Mouse (Mus musculus) lung, embryonic 14.5 days (tissue): ENCODE data around the gene Bag6. TPM values are rescaled to one million over a fixed set of nuclear protein-coding genes. Genes with fewer than 3 reads are reported as not detected.

Experiments
- ATAC-seq: fragments of 200-750 bp; cut with Nextera tagmentation; 2 replicates; pipeline ENCODE4 v1.8.0; 2017; ENCODE audit warnings: mild to moderate bottlenecking, moderate TSS enrichment, moderate library complexity; ENCODE audit not compliant: insufficient read depth
- DNase-seq: peaks from one replicate; pipeline ENCODE4 v3.0.0-alpha.2; 2015
- H3K27ac ChIP-seq: fragments of 300-500 bp; sonication (generic); 2 replicates; pipeline ENCODE4 v1.5.1; 2014; ENCODE audit warnings: low read depth, mild to moderate bottlenecking, moderate library complexity
- H3K27me3 ChIP-seq: fragments of 300-500 bp; sonication (generic); 2 replicates; pipeline ENCODE4 v1.6.1; 2014; ENCODE audit warnings: low read length, control low read depth; ENCODE audit not compliant: insufficient read depth
- H3K36me3 ChIP-seq: fragments of 300-500 bp; sonication (generic); 2 replicates; pipeline ENCODE4 v1.6.1; 2014; ENCODE audit warnings: control low read depth; ENCODE audit not compliant: insufficient read depth
- H3K4me1 ChIP-seq: fragments of 300-500 bp; sonication (generic); 2 replicates; pipeline ENCODE4 v1.6.1; 2014; ENCODE audit warnings: antibody characterized with exemption, control low read depth; ENCODE audit not compliant: insufficient read depth
- H3K4me2 ChIP-seq: fragments of 300-500 bp; sonication (generic); 2 replicates; pipeline ENCODE4 v1.6.1; 2014; ENCODE audit warnings: mild to moderate bottlenecking
- H3K4me3 ChIP-seq: fragments of 300-500 bp; sonication (generic); 2 replicates; pipeline ENCODE4 v1.5.1; 2014; ENCODE audit warnings: low read depth, low read length
- H3K9ac ChIP-seq: fragments of 300-500 bp; sonication (generic); 2 replicates; pipeline ENCODE4 v1.6.1; 2014
- H3K9me3 ChIP-seq: fragments of 300-500 bp; sonication (generic); 2 replicates; pipeline ENCODE4 v1.6.1; 2016; ENCODE audit warnings: low read depth, low read length, control low read depth
- CTCF ChIP-seq: IDR thresholded peaks from 2 replicates; pipeline ENCODE4 v1.5.1; 2016; ENCODE audit warnings: antibody characterized with exemption, low read depth
- WGBS: fragments of 180-500 bp; shearing (Covaris S2); extraction: QIAGEN DNeasy Blood & Tissue Kit; methylation state at CpG from one replicate; pipeline ENCODE4 v1.1.7; 2014; 5-methylcytosine and 5-hydroxymethylcytosine counted together
- polyA plus RNA-seq: library from polyadenylated mRNA; unstranded; fragments of >200 nt; fragmentation: Nextera tagmentation; extraction: Ambion mirVana; gene quantifications from 2 replicates; pipeline ENCODE4 v1.2.1, GENCODE M21; 2014

Bag6 gene
- polyA plus RNA-seq = 65.9 and 69.1 TPM in 2 replicates

DNA sequence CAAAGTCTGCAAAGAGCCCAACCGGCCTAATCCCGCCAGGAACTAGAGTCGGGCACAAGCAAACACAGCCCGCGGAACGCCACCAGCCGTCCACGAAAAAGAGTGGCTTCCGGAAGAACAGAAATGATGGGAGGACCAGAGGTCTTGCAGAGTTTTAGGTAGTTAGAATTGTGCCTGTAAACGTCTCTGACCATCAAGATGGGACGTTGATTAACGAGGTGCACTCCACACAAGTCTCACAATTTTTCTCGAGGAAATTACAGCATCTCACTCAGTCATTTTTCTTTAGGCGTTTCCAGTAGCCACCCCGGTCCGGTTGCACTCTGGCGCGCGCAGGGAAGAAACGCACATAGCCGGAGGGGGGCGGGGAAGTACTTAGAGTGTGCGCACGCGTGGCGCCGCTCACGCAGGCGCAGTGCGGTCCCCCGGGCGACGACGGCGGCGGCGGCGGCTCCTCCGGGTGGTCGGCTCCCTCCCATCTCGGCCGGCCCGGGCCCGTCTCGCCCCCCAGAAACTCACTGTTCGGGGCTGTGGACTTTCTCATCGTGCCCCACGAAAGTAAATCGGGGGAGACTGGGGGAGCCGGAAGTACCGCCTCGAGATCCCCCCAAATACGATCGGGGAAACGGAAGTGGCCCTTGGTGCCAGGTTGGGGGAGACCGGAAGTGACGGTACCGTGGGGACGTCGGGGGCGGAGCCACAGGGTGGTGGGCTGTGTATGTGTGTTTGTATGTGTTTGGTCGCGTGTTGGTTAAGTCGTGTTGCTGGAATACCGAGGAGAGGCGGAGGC is at the start of gene Bag6:
Gene Bag6, plus strand, starts transcription at position 378 of the 790 bp plus-strand sequence.
- peak within 1 kb of the TSS; percentile 86 for H3K9ac ChIP-seq
- H3K4me3 ChIP-seq = peak within 1 kb of the TSS; percentile 77
- H3K4me1 ChIP-seq = peaks cover 8% of the 10 kb centered on the region
- DNase-seq = peak; percentile 97
- peak within 1 kb of the TSS; percentile 85 for H3K4me2 ChIP-seq
- H3K36me3 ChIP-seq = peaks cover 27% of the 10 kb centered on the region
- ATAC-seq = peak; percentile 94
- H3K9me3 ChIP-seq = no peaks in the 10 kb centered on the region
- H3K27me3 ChIP-seq = no peaks in the 10 kb centered on the region
- peak within 1 kb of the TSS; percentile 95 for H3K27ac ChIP-seq
- WGBS = under 1% methylated on average over 66 of the region's 66 CpGs
- TF ChIP-seq CTCF = 0 out of 2 replicates have a peak, but pooled peaks have one; percentile 18

DNA sequence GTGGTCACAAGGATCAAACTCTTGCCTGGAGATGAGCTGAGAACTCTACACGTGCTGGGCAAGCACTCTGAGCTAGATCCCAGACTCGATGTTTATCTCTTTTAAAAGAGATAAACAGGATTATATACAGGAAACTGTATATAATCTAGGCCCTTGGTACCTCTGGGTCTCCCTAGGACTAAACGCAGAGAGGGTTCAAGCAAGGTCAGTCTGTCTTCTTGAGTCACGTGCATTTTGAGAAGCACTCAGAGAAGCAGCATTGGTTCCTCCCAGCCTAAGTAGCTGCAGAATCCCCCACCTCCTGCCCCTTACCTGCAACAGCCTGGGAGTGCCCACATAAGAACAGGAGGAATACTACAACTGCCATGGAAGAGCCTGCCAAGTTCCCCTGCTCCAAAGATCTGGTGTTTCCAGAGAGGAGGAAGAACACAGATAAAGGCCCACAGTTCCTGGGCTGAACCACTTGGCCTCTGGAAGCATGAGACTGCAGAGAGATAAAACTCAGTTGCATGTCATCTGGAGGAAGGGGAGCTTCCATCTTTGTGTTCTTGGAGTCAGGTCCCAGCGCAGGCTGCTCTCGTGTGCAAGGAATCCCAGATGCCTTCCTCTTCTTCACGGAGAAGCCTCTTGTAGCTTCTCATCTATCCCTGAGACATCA is 49.6 kb upstream of the Bag6 start, which contains the start of gene Ly6g6f:
Gene Ly6g6f, minus strand, starts transcription at position 403 of the 658 bp plus-strand sequence.
- DNase-seq = no peak
- H3K27ac ChIP-seq = no peak within 1 kb of the TSS
- H3K4me3 ChIP-seq = no peak within 1 kb of the TSS
- H3K4me1 ChIP-seq = peaks cover 5% of the 10 kb centered on the region
- 58% methylated on average over 7 of the region's 7 CpGs for WGBS
- no peaks in the 10 kb centered on the region for H3K36me3 ChIP-seq
- no peak within 1 kb of the TSS for H3K4me2 ChIP-seq
- H3K27me3 ChIP-seq = no peaks in the 10 kb centered on the region
- no peak within 1 kb of the TSS for H3K9ac ChIP-seq
- no peak for ATAC-seq
- TF ChIP-seq CTCF = no peak
- no peaks in the 10 kb centered on the region for H3K9me3 ChIP-seq

DNA sequence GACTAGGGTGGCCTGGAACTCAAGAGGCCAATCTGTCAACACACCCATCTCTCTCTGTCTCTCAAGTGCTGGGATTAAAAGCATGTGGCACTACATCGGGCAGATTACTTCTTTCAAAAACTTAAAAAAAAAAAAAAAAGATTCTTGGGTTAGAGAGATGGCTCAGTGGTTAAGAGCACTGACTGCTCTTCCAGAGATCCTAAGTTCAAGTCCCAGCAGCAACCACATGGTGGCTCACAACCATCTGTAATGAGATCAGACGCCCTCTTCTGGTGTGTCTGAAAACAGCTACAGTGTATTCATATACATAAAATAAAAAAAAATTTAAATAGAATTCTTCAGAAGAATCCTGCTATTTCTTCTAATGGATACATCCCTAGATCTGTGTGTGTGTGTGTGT is 46.8 kb upstream of the Bag6 start:
- WGBS = 37% methylated on average over 2 of the region's 2 CpGs
- Histone ChIP-seq H3K27ac (no peak overlapping the region), H3K4me2 (no peak overlapping the region), H3K4me3 (no peak overlapping the region), H3K27me3 (no peaks in the 10 kb centered on the region), H3K36me3 (peaks cover 16% of the 10 kb centered on the region), H3K9me3 (no peaks in the 10 kb centered on the region), H3K9ac (no peak overlapping the region), H3K4me1 (peaks cover 7% of the 10 kb centered on the region)
- DNase-seq = no peak
- no peak for ATAC-seq
- TF ChIP-seq CTCF = peak; percentile 57

DNA sequence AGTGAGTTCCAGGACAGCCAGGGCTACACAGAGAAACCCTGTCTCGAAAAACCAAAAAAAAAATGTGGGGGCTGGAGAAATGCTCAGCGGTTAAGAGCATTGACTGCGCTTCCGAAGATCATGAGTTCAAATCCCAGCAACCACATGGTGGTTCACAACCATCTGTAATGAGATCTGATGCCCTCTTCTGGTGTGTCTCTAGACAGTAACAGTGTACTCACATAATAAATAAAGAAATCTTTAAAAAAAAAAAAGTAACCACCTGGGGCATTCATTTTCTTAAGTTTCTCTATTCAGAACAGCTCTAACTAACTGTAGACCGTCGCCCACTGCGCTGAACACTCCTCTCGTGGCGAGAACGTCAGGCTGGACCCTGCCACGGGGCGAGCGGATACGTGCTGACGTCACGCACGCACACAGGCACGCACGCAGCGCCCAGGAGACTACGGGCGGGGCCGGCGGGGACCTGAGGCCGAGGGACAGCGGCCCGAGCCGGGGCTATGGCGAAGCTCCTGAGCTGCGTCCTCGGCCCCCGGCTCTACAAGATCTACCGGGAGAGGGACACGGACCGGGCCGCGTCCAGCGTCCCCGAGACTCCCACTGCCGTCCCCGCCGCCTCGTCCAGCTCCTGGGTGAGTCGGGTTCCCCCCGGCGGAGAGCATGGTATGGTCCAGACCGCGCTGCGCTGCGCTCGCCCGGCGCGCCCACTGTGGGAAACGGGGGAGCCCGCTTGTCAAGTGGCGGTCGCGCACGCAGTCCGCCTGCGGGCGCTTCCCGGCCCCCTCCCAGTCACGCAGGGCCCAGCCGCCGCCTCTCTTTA is 45.9 kb upstream of the Bag6 start, which contains the start of gene Abhd16a:
Gene Abhd16a, plus strand, starts transcription at position 439 of the 820 bp plus-strand sequence.
- peak within 1 kb of the TSS; percentile 96 for H3K27ac ChIP-seq
- H3K4me2 ChIP-seq = peak within 1 kb of the TSS; percentile 63
- H3K9ac ChIP-seq = peak within 1 kb of the TSS; percentile 84
- DNase-seq (peak; percentile 98), ATAC-seq (peak; percentile 99)
- H3K4me3 ChIP-seq = peak within 1 kb of the TSS; percentile 63
- peaks cover 23% of the 10 kb centered on the region for H3K36me3 ChIP-seq
- no peaks in the 10 kb centered on the region for H3K9me3 ChIP-seq
- peak; percentile 5; the same call in 1 of the 2 replicates for TF ChIP-seq CTCF
- no peaks in the 10 kb centered on the region for H3K27me3 ChIP-seq
- H3K4me1 ChIP-seq = peaks cover 7% of the 10 kb centered on the region
- 3% methylated on average over 67 of the region's 67 CpGs for WGBS

DNA sequence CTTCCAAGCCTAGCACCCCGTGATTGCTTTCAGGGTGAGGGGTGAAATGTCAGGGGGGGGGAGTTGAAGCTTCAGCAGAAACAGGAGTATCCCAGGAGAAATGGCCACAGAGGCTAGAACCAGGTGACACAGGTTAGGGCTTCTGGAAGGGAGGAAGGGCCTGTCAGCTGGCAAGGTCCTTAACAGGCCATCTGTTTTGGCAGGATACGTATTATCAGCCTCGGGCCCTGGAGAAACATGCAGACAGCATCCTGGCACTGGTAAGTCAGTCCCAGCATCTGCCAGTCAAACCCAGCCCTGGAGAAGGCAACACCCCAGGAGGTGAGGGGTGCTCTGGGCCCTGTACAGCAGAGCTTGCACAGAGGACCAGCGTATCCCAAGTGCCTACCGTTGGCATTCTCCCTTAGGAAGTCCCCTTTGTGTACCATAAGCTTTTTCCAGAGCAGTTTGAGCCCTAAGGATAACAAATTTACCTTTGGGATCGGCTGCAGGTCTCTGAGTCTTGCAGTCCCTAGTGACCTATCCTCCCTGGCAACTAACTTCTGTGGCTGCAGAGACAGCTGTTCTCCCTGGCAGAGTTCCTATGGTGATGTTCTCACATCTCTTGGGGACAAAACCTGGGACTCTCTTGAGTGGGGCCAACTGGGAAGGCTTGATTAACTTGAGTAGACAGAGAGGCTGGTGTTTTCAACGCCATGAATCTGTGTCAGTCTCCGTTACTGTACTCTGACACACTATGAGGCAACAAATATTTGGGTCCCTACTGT is 44.6 kb upstream of the Bag6 start:
- TF ChIP-seq CTCF = no peak
- no peaks in the 10 kb centered on the region for H3K27me3 ChIP-seq
- peak overlapping the region; percentile 63 for H3K4me3 ChIP-seq
- peak overlapping the region; percentile 63 for H3K4me2 ChIP-seq
- H3K9me3 ChIP-seq = no peaks in the 10 kb centered on the region
- H3K9ac ChIP-seq = peak overlapping the region; percentile 84
- 59% methylated on average over 8 of the region's 8 CpGs for WGBS
- DNase-seq (no peak), ATAC-seq (no peak)
- H3K27ac ChIP-seq = 0 out of 2 replicates have a peak overlapping the region, but pooled peaks have one; percentile 2
- peaks cover 7% of the 10 kb centered on the region for H3K4me1 ChIP-seq
- H3K36me3 ChIP-seq = peaks cover 34% of the 10 kb centered on the region
